Mouse (Mus musculus): ENCODE measurements around the gene Catsper1. TPM values are rescaled to one million over a fixed set of nuclear protein-coding genes. Genes with fewer than 3 reads are reported as not detected.
"Not testable (repeated sequence)": the region's sequence is repeated elsewhere in the genome, so short reads cannot be mapped to it uniquely, and the experiment has no call there.

The Catsper1 gene
- polyA plus RNA-seq, 1 experiment: not detected

GRCm38 (mm10) chr19:5348526-5349501, 13.3 kb downstream of the Catsper1 start:
- Histone ChIP-seq H3K4me3 (ENCODE audit: insufficient read depth, low read length) (peak overlapping the region; percentile 2; the same call in 1 of the 2 replicates), H3K4me1 (ENCODE audit: control insufficient read depth, insufficient read depth, low read length) (peaks cover 12% of the 10 kb centered on the region), H3K27ac (ENCODE audit: insufficient read depth, low read depth, low read length) (no peak overlapping the region)
- no peak for TF ChIP-seq POLR2A (IDR thresholded peaks at IDR 0.05; ENCODE audit: borderline replicate concordance, low read depth, low read length)
- peak; percentile 23; the same call in 1 of the 2 replicates for TF ChIP-seq CTCF (IDR thresholded peaks at IDR 0.05; ENCODE audit: low read depth, low read length)

GRCm38 (mm10) chr19:5349502-5349873, 13.9 kb downstream of the Catsper1 start, which contains the start of gene Cst6:
Gene Cst6 (minus strand): TSS chr19:5349574.
- peak within 1 kb of the TSS; percentile 2; the same call in 1 of the 2 replicates for H3K4me3 ChIP-seq (ENCODE audit: insufficient read depth, low read length)
- H3K27ac ChIP-seq (ENCODE audit: insufficient read depth, low read depth, low read length): not testable (repeated sequence)
- peaks cover 12% of the 10 kb centered on the region for H3K4me1 ChIP-seq (ENCODE audit: control insufficient read depth, insufficient read depth, low read length)

DNA sequence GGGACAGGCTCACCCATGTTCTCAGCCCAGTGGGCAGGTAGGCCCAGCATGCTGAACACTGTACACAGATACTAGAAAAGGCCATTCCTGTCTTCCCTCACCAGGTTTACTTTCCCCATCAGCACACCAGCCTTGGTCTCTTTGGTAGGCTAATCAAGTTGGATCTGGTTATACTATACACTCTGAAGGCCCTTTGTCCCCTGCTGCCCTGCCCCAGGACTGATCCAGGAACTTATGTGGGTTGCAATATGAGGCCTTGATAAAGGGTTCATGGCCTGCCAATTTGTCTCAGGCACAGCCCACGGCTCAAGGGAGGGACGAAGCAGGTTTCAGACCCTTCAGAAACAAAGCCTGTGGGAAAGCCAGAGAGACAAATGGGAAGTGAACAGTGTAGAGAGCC, 18.1 kb downstream of the Catsper1 start:
- Histone ChIP-seq H3K4me3 (ENCODE audit: insufficient read depth, low read length) (no peak overlapping the region), H3K27ac (ENCODE audit: insufficient read depth, low read depth, low read length) (no peak overlapping the region), H3K4me1 (ENCODE audit: control insufficient read depth, insufficient read depth, low read length) (peaks cover 5% of the 10 kb centered on the region)
- no peak for TF ChIP-seq POLR2A (IDR thresholded peaks at IDR 0.05; ENCODE audit: borderline replicate concordance, low read depth, low read length)
- TF ChIP-seq CTCF (IDR thresholded peaks at IDR 0.05; ENCODE audit: low read depth, low read length): no peak

- peaks cover 5% of the 10 kb centered on the region for H3K4me1 ChIP-seq (ENCODE audit: control insufficient read depth, insufficient read depth, low read length)
These were observed 20.5 kb downstream of the Catsper1 start for GRCm38 (mm10) chr19:5356080-5356479.

DNA sequence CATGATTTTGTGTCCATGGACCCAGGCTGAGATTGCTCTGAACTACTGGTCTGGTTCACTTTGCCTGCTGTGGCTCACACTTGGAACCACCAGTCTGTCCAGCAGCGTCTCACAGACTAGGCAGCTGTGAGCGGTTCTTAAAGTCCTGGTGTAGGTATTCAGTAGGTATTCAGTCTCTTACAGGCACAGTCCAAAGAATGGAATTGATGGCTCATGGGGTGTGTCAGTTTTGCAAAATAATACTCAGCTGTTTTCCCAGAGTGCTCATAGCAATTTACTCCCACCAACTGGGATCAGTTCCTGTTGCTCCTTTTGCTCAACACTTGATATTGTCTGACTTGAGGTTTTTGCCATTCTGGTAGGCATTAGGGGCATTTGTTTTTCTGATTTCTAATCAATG, 26.6 kb downstream of the Catsper1 start:
- no peak overlapping the region for H3K4me3 ChIP-seq (ENCODE audit: insufficient read depth, low read length)
- no peak for TF ChIP-seq POLR2A (IDR thresholded peaks at IDR 0.05; ENCODE audit: borderline replicate concordance, low read depth, low read length)
- TF ChIP-seq CTCF (IDR thresholded peaks at IDR 0.05; ENCODE audit: low read depth, low read length): no peak

More at GRCm38 (mm10) chr19:5356080-5356479, 20.5 kb downstream of the Catsper1 start:
- Histone ChIP-seq H3K27ac (ENCODE audit: insufficient read depth, low read depth, low read length) (no peak overlapping the region), H3K4me3 (ENCODE audit: insufficient read depth, low read length) (no peak overlapping the region)
- TF ChIP-seq POLR2A (IDR thresholded peaks at IDR 0.05; ENCODE audit: borderline replicate concordance, low read depth, low read length) (no peak), CTCF (IDR thresholded peaks at IDR 0.05; ENCODE audit: low read depth, low read length) (no peak)

GRCm38 (mm10) chr19:5364124-5364523, 28.6 kb downstream of the Catsper1 start:
- Histone ChIP-seq H3K4me1 (ENCODE audit: control insufficient read depth, insufficient read depth, low read length) (peaks cover 11% of the 10 kb centered on the region), H3K27ac (ENCODE audit: insufficient read depth, low read depth, low read length) (no peak overlapping the region), H3K4me3 (ENCODE audit: insufficient read depth, low read length) (no peak overlapping the region)
- no peak for TF ChIP-seq CTCF (IDR thresholded peaks at IDR 0.05; ENCODE audit: low read depth, low read length)
- no peak for TF ChIP-seq POLR2A (IDR thresholded peaks at IDR 0.05; ENCODE audit: borderline replicate concordance, low read depth, low read length)

More for the DNA sequence above, 26.6 kb downstream of the Catsper1 start:
- Histone ChIP-seq H3K4me1 (ENCODE audit: control insufficient read depth, insufficient read depth, low read length) (peaks cover 6% of the 10 kb centered on the region; the same call in 1 of the 2 replicates), H3K27ac (ENCODE audit: insufficient read depth, low read depth, low read length) (no peak overlapping the region)

- H3K4me1 ChIP-seq (ENCODE audit: control insufficient read depth, insufficient read depth, low read length): peaks cover 11% of the 10 kb centered on the region
- H3K27ac ChIP-seq (ENCODE audit: insufficient read depth, low read depth, low read length): 0 out of 2 replicates have a peak overlapping the region, but pooled peaks have one; percentile 2
- peak overlapping the region; percentile 73 for H3K4me3 ChIP-seq (ENCODE audit: insufficient read depth, low read length)
- TF ChIP-seq POLR2A (IDR thresholded peaks at IDR 0.05; ENCODE audit: borderline replicate concordance, low read depth, low read length) (no peak), CTCF (IDR thresholded peaks at IDR 0.05; ENCODE audit: low read depth, low read length) (no peak)
These were observed 30.2 kb downstream of the Catsper1 start for GRCm38 (mm10) chr19:5365751-5366150.

GRCm38 (mm10) chr19:5366175-5367052, 30.9 kb downstream of the Catsper1 start, which contains the start of gene Eif1ad:
Gene Eif1ad (plus strand): TSS chr19:5366741.
- H3K27ac ChIP-seq (ENCODE audit: insufficient read depth, low read depth, low read length): peak within 1 kb of the TSS; percentile 91
- peaks cover 11% of the 10 kb centered on the region for H3K4me1 ChIP-seq (ENCODE audit: control insufficient read depth, insufficient read depth, low read length)
- TF ChIP-seq CTCF (IDR thresholded peaks at IDR 0.05; ENCODE audit: low read depth, low read length) (no peak), POLR2A (IDR thresholded peaks at IDR 0.05; ENCODE audit: borderline replicate concordance, low read depth, low read length) (no peak)
- peak within 1 kb of the TSS; percentile 73 for H3K4me3 ChIP-seq (ENCODE audit: insufficient read depth, low read length)

DNA sequence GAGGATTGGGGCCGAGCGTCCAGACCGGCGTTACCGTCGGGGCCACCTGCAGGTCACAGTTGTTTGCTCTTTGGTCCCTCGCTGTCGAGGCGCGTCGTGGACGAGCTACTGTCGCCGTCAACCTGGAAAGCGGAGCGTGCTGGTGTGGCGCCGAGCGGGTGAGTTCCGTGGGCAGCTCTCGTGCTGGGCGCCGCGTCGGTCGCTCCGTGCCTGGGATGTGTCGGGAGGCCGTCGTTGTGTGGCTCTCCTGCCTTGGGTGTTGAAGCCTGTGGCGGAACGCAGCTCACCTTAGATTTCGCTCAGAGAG, 31.5 kb downstream of the Catsper1 start, which contains the start of gene Banf1:
Gene Banf1 (minus strand): TSS at position 116 of the 307 bp plus-strand sequence.
- no peak for TF ChIP-seq CTCF (IDR thresholded peaks at IDR 0.05; ENCODE audit: low read depth, low read length)
- no peak for TF ChIP-seq POLR2A (IDR thresholded peaks at IDR 0.05; ENCODE audit: borderline replicate concordance, low read depth, low read length)

More for the DNA sequence above, 31.5 kb downstream of the Catsper1 start, which contains the start of gene Banf1:
- Histone ChIP-seq H3K4me1 (ENCODE audit: control insufficient read depth, insufficient read depth, low read length) (peaks cover 11% of the 10 kb centered on the region), H3K4me3 (ENCODE audit: insufficient read depth, low read length) (peak within 1 kb of the TSS; percentile 73), H3K27ac (ENCODE audit: insufficient read depth, low read depth, low read length) (peak within 1 kb of the TSS; percentile 91)
